Mouse (Mus musculus) embryonic fibroblast, embryonic 13.5 days (primary cell): Measurements from ENCODE around the gene Ralgapa1.

Source experiments
- CTCF ChIP-seq: IDR thresholded peaks from 2 replicates; pipeline ENCODE4 v1.5.1; 2011; ENCODE audit warnings: mild to moderate bottlenecking, control low read depth, low read length, moderate library complexity, borderline replicate concordance; ENCODE audit not compliant: insufficient read depth
- POLR2A ChIP-seq: IDR thresholded peaks from 2 replicates; pipeline ENCODE4 v1.6.1; 2011; ENCODE audit warnings: low read depth, mild to moderate bottlenecking, control low read depth, low read length, moderate library complexity

GRCm38 (mm10) chr12:55797103-55797502, 23.9 kb downstream of the Ralgapa1 start:
- TF ChIP-seq CTCF (no peak), POLR2A (no peak)
